Mouse (Mus musculus) kidney, postnatal 10 days (tissue): ENCODE measurements around the gene Gfy.
A peak's percentile ranks its signal among the peaks of the same experiment; 100 is the strongest.

ENCODE experiments used
- DNase-seq: peaks from one replicate; pipeline ENCODE4 v3.0.0; 2021; ENCODE audit warnings: mixed read lengths

The Gfy gene

GRCm38 (mm10) chr7:45179469-45179868, at the start of gene Gfy:
TSS of gene Gfy (minus strand) at chr7:45179569.
- DNase-seq = no peak

DNA sequence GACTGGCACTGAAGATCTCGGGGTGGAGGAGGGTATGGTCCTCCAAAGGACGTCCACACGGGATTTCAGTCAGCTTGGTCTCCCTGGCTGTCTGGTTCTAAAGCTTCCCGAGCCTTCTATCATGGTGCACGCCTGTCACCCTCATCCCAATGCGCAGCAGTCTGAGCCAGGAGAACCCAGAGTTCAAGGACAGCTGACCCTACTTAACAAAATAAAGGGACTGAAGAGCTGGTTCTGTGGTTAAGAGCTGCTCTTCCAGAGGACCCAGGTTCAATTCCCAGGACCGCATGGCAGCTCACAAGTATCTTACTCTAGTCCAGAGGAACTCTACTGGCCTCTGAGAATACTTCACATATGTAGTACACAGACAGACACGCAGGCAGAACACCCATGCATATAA, 49.7 kb upstream of the Gfy start:
- DNase-seq = no peak

DNA sequence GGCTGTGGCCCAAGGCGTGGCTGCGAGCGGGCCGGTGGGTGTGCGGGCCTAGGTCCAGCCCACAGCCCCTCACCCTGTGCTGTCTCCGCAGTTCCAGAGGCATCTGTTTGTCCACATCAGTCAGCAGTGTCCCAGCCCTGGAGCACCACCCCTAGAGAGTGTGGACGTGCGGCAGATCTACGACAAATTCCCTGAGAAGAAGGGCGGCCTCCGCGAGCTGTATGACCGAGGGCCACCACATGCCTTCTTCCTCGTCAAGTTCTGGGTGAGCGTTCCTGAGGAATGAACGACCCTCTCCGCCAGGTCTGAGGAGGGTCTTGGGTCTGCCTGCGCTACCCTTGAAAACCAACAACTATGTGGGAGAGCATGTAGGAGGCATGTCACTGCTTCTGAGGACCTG, 49.2 kb upstream of the Gfy start:
- peak; percentile 5 for DNase-seq

DNA sequence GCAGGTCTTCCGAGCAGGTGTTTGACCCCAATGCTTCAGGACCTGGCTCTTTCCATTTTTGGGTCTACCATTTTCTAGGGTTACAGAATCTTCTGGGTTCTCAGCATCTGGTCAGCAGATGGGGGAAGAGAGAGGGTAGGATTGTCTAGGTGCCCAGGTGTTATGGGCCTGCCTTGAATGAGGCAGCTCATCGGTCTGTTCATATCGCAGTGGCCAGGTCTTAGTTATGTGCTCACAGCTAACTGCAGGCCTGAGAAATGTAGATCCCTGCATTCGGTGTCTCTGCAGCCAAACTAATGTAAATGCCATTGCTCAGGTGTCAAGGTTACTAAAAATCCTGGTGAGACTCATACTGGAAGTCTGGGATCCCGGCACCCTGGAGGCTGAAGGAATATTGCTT, 47.1 kb upstream of the Gfy start:
- DNase-seq = no peak

GRCm38 (mm10) chr7:45224826-45225225, 45.5 kb upstream of the Gfy start:
- DNase-seq = no peak

DNA sequence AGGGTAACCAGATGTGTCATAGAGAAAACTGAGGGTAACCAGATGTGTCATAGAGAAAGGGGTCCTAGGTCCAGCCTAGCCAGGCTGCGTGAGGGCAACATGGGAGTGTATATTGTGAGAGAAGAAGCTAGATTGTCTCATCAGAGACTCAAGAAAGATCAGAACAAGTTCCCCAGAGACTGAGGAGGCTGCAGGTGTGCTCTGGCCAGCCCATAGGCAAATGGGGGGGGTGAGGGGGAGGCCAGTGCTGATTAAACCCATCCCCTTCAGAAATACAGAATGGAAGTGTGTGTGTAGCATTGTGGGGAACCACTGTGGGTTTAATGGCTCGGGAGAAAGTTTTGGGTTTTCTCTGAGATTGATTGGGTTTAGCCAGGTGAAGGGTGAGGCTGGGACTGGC, 42.3 kb upstream of the Gfy start:
- no peak for DNase-seq

DNA sequence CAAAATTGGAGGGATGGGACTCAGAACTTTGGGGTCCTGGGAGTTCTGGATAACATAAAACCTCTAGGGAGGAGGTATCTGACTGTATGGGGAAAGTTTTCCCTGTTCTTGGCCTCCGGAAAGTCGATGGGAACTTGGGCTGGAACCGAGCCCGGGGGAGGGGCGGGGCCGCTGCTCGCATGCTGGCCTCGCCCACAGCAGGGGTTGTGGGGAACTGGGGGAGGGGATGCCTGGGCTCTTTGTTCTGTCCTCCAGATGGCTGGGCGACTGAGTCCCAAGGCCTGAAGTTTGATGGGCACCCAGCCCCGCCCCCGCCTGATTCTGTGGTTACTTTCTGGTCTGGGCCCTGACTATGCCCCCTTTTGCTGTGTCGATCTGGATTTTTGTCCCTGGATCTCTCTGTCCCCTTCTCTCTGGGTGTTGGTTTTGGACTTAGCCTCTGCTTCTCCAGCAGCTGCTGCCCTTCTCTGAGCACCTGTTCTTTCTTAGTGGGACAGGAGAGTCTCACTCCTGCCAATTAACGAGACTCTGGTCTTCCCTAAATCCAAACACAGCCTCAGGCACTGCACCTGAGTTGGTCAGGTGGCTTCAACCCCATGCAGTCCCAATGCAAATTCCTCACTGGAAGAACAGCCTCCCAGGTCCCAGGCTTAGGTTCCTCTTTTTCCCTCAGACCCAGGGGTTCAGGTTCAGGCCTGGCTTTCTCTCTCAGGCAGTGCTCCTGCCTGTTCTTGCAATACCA, 37.2 kb upstream of the Gfy start:
- DNase-seq = peak; percentile 94

DNA sequence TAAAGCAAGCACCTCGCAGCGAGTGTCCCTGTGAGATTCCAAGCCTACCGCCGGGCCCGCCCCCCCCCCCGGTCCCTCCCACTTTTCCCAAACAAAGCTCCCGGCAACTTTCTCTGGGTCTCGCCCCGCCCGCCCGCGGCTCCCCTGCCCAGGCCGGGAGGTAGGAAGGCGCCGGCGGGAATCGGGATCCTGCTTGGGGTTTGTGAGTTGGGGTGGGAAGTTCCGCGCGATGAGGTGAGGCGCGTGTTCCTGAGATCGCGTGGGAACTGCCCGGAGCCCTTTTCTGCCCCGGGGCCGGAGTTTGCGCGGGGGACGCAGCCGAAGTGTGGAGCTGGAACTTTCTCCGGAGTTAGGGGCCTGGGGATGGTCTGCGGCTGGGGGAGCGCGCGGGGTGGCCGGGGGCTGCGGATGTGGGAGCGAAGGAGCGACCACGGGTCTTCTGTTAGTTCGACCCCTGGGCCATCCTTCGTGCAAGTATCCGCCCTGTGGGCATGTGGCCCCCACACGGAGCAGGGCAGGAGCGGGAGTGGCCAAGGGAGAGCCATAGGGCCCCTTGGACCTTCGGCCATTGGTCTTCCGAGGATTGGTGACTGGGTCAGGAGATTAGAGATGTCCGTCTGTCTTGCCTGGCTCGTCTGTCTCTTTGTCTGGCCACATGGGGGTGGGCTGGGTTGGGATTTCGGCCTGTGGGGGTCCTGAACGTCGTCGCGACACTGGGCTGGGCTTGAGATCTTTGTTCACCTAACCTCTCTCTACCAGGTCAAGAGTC, 36.5 kb upstream of the Gfy start, which contains the start of gene Tead2:
TSS of gene Tead2 (plus strand) at position 81 of the 769 bp plus-strand sequence.
- peak; percentile 82 for DNase-seq

DNA sequence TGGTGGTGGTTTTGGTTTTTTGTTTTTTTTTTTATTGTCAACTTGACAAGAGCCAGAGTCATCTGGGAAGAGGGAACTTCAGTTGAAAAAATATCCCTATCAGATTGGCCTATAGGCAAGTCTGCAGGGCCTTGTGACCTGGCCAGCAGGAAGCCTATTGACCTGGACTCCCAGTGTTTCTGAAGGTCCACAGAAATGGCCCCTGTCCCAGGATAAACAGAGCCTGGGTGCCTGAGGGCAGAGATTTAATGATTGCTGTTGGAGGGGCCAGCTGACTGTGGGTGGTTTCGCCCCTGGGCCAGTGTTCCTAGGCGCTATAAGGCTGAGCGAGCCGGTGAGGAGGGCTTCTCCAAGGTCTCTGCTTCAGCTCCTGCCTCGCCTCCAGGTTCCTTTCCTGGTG, 34.3 kb upstream of the Gfy start:
- no peak for DNase-seq

DNA sequence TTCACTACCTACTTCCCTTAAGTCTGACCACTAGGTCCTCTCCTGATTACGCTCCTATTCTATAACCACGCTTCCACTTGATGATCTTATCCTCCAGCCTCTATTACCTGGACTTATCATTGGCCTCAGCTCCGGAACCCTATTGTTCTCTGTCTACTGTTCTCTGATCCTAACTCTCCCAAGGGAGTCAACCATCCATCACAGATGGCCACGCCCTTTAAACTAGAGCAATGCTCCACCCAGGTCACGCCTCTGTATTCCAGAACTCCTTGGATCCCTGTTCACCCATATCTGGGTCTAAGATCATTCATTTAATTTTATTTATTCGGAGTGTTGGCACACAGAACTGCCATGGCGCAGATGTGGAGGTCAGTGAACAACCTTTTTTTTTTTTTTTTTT, 33.0 kb upstream of the Gfy start:
- no peak for DNase-seq

DNA sequence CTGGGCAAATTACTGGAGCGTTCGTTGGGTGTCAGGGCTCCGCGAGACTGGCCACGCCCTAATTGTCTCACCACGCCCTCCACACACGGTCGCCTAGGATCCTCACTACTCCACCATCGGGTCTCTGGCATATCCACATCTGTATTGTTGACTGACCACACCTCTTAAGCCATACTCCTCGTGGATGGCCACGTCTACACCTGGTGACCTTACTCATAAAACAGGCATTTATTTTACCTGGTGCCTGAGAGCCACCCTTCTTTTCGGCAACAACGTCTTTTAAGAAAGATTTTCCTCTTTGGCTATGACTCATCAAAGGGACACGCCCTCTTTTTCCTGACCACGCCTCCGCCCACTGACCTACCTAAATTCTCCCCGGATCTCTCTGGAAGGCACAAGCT, 32.5 kb upstream of the Gfy start, which contains the start of gene Dkkl1:
TSS of gene Dkkl1 (minus strand) at position 297 of the 401 bp plus-strand sequence.
- no peak for DNase-seq

- DNase-seq = no peak
These were observed 31.7 kb upstream of the Gfy start for GRCm38 (mm10) chr7:45211070-45211469.

- DNase-seq = no peak
These were observed 28.9 kb upstream of the Gfy start for GRCm38 (mm10) chr7:45208260-45208659.

DNA sequence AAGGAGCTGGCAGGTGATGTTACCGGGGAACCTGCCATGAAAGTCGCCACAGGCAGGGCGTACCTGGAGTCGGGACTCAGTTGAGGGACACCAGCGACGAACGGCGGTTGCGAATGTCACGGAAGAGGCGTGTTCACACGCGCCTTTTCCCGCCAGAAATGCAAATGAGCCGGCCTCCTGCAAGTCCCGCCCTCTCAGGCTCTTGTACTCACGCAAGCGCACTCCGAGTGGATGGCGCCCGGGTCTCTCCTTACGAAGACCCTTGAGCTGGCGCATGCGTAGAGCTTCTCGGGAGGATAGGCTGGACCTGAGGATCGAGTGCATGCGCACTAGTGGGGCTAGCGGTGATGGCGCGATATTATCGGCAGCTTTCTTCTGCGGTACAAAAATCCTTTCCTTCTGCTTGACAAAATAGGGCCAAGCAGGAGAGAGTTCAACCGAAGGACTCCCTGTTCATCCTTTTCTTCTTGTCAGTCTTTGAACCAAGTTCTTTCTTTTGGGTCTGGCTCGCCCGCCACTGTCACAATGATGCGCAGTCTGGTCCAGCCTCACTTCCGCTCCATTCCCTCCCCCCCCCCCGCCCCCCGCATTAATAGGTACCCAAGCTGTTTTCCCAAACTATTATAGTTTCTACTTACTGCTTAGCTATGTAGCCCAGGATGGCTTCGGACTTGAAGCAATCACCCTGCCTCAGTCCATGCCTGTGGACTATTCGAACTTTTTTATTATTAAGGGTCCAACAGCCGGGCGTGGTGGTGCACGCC, 25.2 kb upstream of the Gfy start, which contains the start of gene Ccdc155:
TSS of gene Ccdc155 (minus strand) at position 513 of the 764 bp plus-strand sequence.
- DNase-seq = peak; percentile 95

GRCm38 (mm10) chr7:45202654-45203053, 23.3 kb upstream of the Gfy start:
- DNase-seq = no peak

GRCm38 (mm10) chr7:45198961-45199360, 19.6 kb upstream of the Gfy start:
- DNase-seq = no peak

DNA sequence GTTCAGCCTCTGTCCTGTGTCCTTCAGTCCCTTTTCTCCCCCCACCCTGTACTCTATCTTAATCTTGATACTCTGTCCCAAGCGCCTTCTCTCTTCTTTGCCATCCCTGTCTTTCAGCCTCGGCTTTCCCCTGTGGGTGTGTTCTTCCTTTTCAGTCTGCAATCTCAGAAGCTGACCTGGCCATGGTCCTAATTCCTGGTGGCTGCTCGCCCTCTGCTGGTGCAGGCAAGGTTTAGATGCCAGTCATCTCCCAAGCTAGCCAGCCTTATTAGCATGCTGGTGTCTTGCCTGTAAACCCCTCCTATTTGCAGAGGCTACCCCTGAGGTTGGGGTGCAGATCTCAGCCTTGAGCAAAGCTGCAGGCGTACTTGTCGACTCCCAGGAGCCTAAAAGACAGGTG, 19.1 kb upstream of the Gfy start:
- peak; percentile 86 for DNase-seq

- DNase-seq = no peak
These were observed 17.6 kb upstream of the Gfy start for GRCm38 (mm10) chr7:45196994-45197393.

- no peak for DNase-seq
These were observed 16.8 kb upstream of the Gfy start for GRCm38 (mm10) chr7:45196176-45196535.

DNA sequence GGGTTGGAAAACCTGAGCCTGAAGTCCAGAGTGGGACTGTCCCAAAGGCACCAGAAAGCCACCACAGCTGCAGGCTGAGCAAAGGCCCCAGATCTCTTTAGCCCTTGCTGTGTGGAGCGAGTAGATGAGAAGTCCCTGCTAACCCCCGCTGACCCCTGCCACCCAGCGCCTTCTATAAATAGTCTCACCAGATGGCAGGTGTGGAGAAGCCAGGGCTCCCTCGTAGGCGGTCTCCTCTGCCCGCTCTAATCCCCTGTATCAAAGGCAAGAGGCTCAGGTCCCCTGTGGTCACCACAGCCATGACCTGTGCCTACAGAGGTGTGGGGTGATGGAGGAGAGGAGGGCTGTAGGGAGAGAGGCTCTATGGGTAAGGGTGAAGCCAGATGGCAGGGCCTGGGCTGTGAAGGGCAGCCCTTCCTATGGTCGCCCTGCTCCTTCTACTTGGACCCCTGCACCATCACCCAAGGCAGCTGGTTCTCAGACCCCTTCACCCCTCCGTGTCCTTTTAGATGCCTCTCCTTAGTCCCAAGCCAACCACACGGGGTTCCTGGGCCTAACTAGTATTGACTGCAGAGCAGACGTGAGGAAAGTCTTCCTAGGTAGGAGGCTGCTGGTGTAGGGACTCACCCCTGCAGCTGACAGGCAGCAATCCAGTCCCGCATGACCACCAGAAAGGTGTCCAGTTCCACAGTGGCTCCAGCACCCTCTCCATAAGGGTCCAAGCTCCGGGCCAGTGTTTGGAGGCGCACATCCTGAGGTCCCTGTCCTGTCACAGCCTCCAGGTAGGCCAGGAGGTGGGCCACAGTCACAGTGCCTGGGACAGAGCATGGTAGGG, 16.2 kb upstream of the Gfy start:
- DNase-seq = no peak

DNA sequence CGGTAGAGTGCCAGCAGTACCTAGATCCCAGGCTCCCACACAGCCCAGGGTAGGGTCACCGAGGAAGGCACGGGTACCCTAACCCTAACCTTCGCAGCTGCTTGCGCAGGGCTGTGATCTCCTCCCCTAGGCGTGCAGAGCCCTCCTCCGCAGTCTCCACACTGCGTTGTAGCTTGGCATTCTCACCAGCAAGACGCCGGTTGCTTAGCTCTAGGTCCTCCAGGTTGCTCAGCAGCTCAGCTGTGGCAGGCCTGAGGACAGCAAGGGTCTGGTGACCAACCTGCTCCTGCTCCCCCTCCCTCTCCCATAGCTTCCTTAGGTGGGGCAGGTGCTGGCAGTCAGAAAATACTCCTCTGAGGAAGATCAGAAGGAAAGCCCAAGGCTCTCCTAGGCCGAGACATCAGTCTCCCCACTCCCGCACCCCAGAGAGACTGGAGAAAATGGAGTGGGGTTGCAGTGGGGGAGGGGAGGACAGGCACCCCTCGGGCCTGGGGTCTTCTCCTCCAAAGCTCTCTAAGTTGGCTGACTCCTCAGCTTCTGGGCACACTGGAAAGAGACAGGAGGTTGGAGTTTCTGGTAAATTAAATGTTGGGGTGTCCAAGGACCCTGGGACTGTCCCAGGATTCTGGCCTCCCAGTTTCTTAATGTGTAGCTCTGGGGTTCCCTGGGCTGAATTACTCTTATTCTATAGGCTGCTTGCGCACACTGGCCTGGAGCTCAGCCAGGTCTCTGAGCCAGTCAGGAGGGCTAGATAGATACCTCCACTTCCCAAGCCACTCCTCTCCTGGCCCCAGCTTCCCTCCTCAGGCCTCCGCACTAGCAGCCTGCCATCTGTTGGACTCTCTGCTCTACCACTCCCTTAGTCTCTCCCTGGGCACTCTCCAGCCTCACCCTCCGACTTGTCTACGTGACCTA, 14.8 kb upstream of the Gfy start:
- no peak for DNase-seq
